Mouse (Mus musculus) thymus, postnatal 4 days (tissue): ENCODE results near the gene Plppr2.

Source experiments
- DNase-seq: peaks from one replicate; pipeline ENCODE4 v3.0.0; 2021

Plppr2 gene

DNA sequence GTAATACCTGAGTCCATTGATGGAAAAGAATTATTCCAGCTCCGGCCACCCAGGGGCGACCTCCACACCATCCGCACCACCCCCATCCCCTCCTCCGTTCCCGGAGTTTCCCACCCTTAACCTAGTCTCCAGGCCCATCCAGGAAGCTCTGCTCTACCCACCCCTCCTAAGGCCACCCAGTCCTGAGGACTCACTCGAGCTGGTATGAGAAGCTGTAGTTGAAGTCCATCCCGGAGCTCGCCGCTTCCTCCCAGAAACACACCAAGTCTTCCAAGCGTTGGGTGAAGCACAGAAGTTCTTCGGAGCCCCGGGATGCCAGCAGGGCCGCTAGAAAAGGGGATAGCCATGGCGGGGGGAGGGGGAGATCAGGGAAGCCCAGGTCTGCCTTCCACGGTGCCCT, 25.2 kb downstream of the Plppr2 start:
- DNase-seq = no peak

DNA sequence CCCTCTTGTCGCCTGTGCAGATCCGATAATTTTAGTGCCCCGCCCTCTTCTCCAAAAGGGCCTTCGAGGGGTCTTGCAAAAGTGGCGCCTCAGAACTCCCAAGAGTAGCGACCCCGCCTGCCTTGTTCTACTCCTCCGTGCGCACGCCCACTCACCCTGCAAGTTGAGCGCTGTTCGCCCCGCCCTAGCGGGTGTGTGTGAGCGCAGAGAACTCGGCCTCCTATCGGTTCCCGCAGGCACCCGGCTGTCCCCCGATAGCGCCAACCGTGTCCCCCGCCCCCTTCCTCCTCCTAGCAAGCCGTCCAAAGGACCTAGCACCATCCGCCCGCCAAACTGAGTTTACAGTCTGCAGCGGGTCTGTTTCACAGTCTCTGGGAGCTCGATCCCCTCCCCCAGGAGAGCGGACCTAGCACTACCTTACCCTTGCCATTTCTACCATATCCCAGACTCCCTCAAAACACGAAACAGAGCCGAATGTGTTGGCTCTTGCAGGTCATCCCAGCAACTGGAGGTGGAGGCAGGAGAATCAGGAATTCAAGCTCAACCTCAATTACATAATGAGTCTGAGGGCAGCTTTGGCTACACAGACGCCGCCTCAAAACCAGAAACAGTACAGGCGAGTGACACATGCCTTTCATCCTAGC, 25.7 kb downstream of the Plppr2 start:
- peak; percentile 82 for DNase-seq

DNA sequence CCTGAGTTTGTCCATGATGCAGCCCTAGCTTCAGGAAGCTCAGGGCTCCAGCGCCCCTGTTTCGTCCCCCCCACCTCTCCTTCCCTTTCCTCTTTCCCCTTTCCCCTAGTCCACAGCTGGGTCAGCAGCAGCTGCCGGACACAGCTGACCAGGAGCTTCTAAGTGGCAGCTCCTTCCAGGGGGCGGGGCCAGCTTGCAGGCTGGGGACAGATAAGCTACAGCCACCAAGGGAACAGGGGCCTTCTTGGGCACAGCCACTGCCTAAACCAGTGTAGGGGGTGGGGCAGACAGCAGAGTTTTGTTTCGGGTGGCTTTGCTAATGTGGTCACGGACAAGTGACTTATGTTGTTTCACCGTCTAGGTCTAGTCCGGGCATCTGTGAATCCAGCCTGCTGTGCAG, 26.6 kb downstream of the Plppr2 start, which contains the start of gene Epor:
Gene Epor (minus strand): TSS at position 90 of the 400 bp plus-strand sequence.
- DNase-seq = no peak

DNA sequence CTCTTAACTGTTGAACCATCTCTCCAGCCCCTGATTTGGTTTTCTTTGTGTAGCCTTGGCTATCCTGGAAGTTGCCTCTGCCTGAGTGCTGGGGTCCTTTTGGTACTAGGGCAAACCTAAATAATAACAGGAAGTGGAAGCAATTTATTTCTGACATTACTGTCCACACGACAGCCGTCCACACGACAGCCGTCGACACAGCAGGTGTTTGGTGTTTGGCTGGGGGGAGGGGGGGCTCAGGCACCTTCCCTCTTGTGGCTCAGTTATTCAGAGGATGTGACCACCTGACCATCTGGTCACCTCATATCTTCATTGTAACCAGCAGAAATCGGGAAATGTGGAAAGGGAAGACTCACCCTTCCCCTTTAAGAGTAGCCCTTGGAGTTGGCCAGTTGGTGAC, 32.0 kb downstream of the Plppr2 start:
- DNase-seq = no peak

DNA sequence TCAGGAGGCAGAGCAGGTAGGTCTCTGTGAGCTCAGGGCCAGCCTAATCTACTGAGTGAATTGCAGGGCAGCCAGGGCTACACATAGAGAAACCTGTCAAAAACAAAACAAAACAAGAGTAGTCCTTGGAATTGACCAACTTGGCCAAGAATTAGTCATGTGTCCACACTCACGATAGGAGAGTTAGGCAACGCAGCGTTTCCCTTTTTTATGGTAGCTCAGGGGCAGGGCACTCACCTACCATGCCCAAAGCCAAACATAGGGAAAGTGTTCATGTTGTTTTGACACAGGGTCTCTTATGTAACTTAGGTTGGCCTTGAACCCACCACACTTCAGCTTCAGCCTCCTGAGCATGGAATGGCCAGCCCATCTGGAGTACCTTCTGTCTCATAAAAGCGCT, 32.5 kb downstream of the Plppr2 start:
- DNase-seq = no peak

DNA sequence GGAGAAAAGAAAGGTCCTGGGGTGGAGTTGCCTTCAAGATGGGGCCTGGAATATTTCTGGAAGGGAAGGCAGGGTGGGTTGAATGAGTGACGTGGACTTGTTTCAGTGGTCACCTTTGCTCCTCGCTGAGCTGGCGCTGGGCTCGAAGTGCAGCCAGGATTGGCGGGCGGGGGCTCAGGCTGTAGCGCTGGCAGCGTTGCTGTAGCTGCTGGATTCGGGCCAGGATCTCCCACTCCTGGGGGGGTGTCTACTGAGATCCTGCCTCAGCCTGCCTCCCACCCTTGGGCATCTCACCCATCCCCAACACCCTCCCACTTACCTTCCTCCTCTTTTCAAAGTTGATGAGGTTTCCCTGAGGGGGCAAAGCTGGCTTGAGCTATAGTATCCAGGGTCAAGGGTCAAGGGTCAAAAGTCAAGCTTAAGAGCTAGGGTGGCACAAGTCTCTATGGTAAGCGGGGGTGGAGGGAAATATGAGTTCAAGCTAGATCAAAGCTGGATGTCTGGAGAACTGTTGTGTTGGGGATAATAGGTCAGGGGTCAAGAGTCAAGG, 39.9 kb downstream of the Plppr2 start:
- no peak for DNase-seq

DNA sequence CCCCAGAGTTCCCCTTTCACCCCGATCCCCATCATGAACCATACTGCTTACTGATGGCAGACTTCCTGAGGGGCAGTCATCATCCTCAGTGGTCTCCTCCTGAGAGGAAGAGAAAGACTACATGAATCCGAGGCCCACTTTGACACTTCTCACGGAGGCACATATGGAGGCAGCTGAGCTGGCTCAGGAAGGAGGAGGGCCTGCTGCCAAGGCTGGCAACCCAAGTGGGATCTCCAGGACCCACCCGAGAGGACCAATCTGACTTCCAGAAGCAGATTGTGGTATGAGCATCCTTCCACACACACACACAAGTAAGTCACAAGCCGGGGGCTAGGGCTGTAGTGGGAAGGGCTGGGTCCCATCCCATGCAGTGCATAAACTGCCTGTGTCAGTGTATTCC, 40.5 kb downstream of the Plppr2 start:
- no peak for DNase-seq

DNA sequence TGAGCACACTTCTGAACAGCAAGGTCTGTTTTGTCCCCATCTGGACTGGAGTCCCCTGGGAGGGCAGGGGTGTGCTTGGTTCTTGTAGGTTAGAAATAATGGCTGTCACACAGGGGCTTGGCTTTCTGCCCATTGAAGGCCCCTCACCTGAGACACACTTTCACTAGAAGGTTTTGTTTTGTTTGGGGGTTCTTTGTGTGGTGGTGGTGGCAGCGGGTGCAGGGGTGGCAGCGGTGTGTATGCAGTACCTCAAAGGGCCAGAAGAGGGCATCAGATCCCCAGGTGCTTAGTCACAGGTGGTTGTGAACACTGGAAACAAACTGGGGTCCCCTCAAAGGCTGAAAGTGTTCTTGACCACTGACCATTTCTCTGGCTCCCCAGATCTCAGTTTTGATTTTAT, 41.1 kb downstream of the Plppr2 start:
- DNase-seq = peak; percentile 81

DNA sequence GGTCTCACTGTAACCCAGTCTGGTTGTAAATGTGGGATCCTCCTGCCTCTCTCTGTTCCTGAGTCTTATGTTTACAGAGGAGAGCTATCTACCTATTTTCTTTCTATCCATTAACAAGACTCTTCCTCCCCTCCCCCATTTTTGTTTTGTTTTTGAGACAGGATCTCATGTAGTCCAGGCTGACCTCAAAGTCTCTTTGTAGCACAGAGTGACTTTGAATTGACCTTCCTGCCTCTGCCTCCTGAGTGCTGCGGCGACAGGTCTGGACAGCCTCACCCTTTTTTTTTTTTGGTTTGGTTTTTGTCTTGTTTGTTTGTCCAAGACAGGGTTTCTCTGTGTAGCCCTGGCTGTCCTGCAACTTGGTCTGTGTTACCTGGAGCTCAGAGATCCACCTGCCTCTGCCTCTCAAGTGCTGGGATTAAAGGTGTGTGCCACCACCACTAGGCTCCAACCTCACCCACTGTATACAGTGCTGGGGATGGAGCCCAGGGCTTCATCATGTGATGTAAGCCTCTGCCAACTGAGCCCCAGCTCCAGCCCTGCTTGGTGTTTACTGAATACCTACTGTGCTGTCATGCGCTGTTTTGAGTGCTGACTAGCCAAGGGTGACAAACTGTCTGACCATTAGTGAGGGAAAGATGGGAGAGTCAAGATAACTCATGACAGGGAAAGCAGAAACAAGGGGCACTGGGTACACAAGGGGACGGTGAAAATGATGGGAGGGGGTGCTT, 41.7 kb downstream of the Plppr2 start:
- DNase-seq = no peak

DNA sequence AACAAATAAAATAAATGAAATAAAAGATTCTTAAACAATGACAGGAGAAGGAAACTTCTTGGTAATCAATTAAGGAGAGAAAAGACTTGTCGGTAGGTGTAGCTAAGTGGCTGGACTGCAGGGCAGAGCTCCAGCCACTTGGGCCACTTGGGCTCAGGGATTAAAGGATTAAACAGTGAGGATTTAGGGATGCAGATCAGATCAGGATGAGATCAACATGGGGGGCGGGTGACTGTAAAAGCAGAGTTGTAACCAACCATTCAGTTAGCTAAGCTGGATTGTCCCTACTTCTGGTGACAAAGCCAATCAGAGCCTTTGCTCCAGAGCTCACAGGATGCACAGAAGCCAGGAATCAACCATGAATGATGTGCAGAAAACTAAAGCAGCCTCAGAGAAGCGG, 47.1 kb downstream of the Plppr2 start:
- DNase-seq = no peak

DNA sequence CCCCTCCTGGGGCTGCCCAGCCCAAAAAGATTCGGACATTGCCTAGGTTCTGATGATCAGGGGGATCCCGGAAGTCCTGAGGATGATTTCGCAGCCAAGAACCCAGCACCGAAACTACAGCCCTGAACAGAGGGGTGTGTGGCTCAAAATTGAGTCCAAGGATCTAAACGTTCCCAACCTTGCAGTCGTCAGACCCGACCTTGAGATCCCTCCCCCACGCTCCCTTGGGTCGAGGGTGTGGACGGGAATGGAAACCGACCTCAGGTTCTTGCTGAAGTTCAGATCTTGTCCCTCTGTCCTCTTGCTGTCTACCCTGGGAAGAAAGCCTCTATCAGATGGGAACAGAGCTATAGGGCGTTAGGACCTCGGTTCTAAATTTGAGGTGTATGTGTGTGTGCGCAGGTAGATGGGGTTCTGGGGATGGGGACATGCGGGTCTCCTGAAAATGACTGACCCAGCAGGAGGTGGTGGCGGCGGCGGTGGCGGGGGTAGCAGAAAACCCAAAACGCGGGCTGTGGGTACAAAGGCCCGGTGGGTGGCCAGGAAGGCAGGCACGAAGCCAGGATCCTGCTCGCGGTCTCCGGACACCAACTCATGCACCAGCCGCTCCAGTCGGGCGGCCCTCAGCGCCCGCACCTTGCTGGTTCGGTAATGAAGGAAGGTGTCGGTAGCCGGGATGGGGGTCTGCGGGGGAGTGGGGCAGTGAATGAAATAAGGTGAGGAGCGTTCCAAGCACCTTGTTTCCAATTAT, 50.9 kb downstream of the Plppr2 start:
- DNase-seq = no peak

DNA sequence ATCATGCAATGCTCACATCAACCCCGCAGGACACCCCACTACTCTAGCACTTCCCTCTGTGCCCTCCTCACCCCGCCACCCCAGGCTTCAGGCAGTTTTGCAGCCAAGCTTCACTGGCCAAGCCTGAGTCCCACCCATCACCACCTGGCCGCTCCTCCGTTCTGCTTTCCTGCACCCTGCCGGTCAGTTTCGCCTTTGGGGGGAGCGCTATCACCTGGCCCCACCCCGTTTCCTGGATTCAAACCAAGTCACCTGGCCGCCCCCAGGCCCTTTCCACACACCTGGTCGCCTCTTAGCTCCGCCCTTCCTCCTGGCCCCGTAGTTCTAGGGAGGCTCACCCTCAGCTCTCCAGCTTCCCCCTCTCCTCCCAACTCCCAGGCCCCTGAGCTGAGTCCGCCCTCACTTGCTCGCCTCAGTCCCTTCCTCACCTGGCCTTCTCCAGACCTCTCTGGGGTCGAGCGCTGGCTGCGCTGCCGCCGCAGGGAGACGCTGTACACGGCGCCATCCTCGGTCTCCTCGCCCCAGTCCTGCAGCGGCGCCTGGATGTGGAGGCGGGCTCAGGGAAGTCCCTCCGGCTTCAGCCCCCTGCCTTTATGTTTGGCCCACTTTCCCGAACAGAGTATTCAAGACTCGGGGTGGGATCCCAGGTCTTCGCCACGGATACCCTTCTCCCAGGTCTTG, 51.7 kb downstream of the Plppr2 start:
- peak; percentile 32 for DNase-seq

DNA sequence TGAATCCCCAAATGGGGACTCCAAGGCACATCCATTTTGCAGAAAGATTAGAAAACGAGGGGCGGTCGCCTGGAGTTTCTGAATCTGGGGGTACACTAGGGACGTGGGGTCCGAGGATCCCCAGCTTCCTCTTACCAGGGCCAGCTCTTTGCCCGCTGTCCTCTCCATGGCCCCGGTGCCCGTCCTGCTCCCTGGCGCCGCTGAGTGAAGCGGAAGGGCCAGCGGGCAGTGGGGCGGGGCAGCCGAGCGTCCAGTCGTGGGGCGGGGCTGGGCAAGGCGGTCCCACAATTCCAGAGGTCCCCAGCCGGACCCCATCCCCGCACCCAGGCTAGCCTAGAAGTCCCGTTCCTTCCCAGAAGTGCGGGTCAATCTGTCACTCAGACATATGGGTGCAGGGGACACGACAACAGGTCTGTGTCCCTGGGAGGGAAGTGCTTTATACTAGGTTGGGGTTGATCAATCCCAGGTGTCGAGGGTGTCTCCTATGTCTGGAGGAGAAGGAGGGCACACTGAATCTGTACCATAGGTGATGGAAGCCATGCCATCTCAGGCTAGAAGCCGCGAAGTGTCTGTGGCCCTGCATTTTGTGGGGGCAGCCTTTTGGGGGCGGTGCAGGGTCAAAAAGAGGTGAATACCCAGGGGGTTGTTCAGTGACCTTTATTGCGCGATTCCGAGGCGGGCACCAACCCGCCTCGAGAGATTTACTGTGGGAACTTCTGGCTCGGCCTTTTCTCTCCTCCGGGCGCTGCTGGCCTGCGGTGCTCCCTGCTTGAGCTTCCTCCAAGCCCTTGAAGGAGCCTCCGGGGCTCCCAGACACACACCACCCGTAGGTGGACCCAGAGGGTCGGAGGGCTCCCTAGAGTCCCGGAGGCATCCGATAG, 52.6 kb downstream of the Plppr2 start, which contains the start of gene Rgl3:
Gene Rgl3 (minus strand): TSS at position 217 of the 881 bp plus-strand sequence.
- DNase-seq = peak; percentile 57

DNA sequence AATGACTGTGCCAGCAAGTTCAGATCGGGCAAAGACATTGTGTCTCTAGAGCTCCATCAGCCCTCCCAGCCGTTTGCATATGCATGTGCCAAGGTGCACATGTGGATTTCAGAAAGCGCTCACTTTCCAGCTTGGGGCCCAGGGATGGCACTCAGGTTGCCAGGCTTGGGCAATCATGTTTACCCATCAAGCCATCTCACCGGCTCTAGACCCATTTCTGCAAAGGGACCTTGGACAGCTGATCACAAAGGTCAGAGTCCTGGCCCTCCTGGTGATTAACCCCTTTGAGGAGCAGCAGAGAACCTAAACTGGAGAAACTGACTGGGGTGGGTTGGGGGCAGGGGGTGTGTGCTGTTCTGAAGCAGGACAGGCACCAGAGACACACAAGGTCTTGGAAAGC, 55.4 kb downstream of the Plppr2 start:
- no peak for DNase-seq

DNA sequence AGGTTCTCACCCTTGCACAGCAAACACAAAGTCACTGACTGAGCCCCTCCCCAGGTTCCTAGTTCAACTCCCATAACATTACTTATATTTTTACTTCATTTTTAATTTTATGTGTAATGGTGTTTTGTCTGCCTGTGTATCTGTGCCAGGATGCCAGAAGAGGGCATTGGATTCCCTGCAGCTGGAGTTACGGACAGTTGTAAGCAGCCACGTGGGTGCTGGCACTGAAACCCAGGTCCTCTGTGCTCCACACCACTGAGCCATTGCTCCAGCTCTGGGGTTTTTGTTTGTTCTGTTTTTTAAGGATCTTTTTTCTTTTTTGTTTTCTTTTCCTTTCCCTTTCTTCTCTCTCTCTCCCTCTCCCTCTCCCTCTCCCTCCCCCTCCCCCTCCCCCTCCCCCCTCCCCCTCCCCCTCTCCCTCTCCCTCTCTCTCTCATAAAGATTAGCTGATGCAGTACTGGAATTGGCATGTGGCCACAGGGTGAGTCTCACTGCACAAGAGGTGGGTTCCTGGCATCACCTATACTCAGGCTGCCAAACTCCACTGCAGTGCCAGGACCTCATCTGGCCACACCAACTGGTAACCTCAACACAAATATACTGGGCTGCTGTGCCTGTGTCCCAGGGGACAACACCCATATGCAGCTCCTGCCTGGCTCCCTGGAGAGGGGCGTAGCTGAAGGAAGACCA, 59.5 kb downstream of the Plppr2 start:
- DNase-seq = no peak
